Mouse (Mus musculus): ENCODE data around the gene Gnaz.

- TF ChIP-seq CTCF (IDR thresholded peaks at IDR 0.05) (no peak), EP300 (IDR thresholded peaks at IDR 0.05) (no peak)
Measured at GRCm38 (mm10) chr10:74967651-74968267, 782 bp downstream of the Gnaz start.

Data from lung, postnatal 0 days (tissue).